Mouse (Mus musculus): ENCODE measurements at regions not wholly inside any gene's neighbourhood (a gene's known extent, or its start where the extent isn't known, plus 50 kb on each side); places are given as distances from the start of the nearest gene placed in this dataset.
A peak's percentile ranks its signal among the peaks of the same experiment; 100 is the strongest.

- H3K9ac ChIP-seq (ENCODE audit: low read depth, low read length): no peak overlapping the region
Observed at GRCm38 (mm10) chr9:120861788-120862345, 67.1 kb upstream of the Ctnnb1 start.

GRCm38 (mm10) chr9:120864410-120864809 is 64.6 kb upstream of the Ctnnb1 start:
- H3K36me3 ChIP-seq (ENCODE audit: control insufficient read depth, insufficient read depth, low read length): no peaks in the 10 kb centered on the region
- WGBS (ENCODE audit: insufficient replicate concordance): 79% methylated on average over 3 of the region's 3 CpGs
- H3K4me1 ChIP-seq (ENCODE audit: control insufficient read depth, insufficient read depth, low read length): peaks cover 25% of the 10 kb centered on the region
- no peaks in the 10 kb centered on the region for H3K9me3 ChIP-seq (replicated peaks; ENCODE audit: control insufficient read depth, low read length)
- H3K9ac ChIP-seq (ENCODE audit: low read depth, low read length): no peak overlapping the region
- H3K4me2 ChIP-seq: no peak overlapping the region
- ATAC-seq (replicated peaks; ENCODE audit: insufficient number of reproducible peaks, low FRiP score, low TSS enrichment): no peak
- H3K4me3 ChIP-seq (ENCODE audit: low read depth, low read length): no peak overlapping the region
- no peak overlapping the region for H3K27ac ChIP-seq (ENCODE audit: low read depth, low read length)
- no peaks in the 10 kb centered on the region for H3K27me3 ChIP-seq (ENCODE audit: control insufficient read depth, insufficient read depth, low read length)

More at GRCm38 (mm10) chr9:120861788-120862345, 67.1 kb upstream of the Ctnnb1 start:
- no peaks in the 10 kb centered on the region for H3K9me3 ChIP-seq (replicated peaks; ENCODE audit: control insufficient read depth, low read length)
- peaks cover 10% of the 10 kb centered on the region for H3K4me1 ChIP-seq (ENCODE audit: control insufficient read depth, insufficient read depth, low read length)
- no peak for ATAC-seq (replicated peaks; ENCODE audit: insufficient number of reproducible peaks, low FRiP score, low TSS enrichment)
- H3K27me3 ChIP-seq (ENCODE audit: control insufficient read depth, insufficient read depth, low read length): no peaks in the 10 kb centered on the region
- H3K27ac ChIP-seq (ENCODE audit: low read depth, low read length): no peak overlapping the region
- no peaks in the 10 kb centered on the region for H3K36me3 ChIP-seq (ENCODE audit: control insufficient read depth, insufficient read depth, low read length)
- H3K4me3 ChIP-seq (ENCODE audit: low read depth, low read length): no peak overlapping the region
- 77% methylated on average over 12 of the region's 12 CpGs for WGBS (ENCODE audit: insufficient replicate concordance)
- no peak overlapping the region for H3K4me2 ChIP-seq

- peaks cover 36% of the 10 kb centered on the region for H3K4me1 ChIP-seq (ENCODE audit: control insufficient read depth, insufficient read depth, low read length)
- no peaks in the 10 kb centered on the region for H3K9me3 ChIP-seq (replicated peaks; ENCODE audit: control insufficient read depth, low read length)
- WGBS (ENCODE audit: insufficient replicate concordance): 56% methylated on average over 5 of the region's 5 CpGs
Observed at GRCm38 (mm10) chr9:120866251-120866650, 62.8 kb upstream of the Ctnnb1 start.

GRCm38 (mm10) chr9:120866709-120867108 is 62.3 kb upstream of the Ctnnb1 start:
- 12% methylated on average over 4 of the region's 4 CpGs for WGBS (ENCODE audit: insufficient replicate concordance)
- ATAC-seq (replicated peaks; ENCODE audit: insufficient number of reproducible peaks, low FRiP score, low TSS enrichment): peak; percentile 50; the same call in 1 of the 2 replicates
- H3K27ac ChIP-seq (ENCODE audit: low read depth, low read length): peak overlapping the region; percentile 77

More at GRCm38 (mm10) chr9:120866251-120866650, 62.8 kb upstream of the Ctnnb1 start:
- H3K4me2 ChIP-seq: no peak overlapping the region; the same call in 1 of the 2 replicates
- H3K9ac ChIP-seq (ENCODE audit: low read depth, low read length): no peak overlapping the region
- no peaks in the 10 kb centered on the region for H3K27me3 ChIP-seq (ENCODE audit: control insufficient read depth, insufficient read depth, low read length)
- no peaks in the 10 kb centered on the region for H3K36me3 ChIP-seq (ENCODE audit: control insufficient read depth, insufficient read depth, low read length)
- no peak for ATAC-seq (replicated peaks; ENCODE audit: insufficient number of reproducible peaks, low FRiP score, low TSS enrichment)
- H3K4me3 ChIP-seq (ENCODE audit: low read depth, low read length): no peak overlapping the region
- peak overlapping the region; percentile 77 for H3K27ac ChIP-seq (ENCODE audit: low read depth, low read length)

GRCm38 (mm10) chr9:120867861-120868260 is 61.2 kb upstream of the Ctnnb1 start:
- H3K27me3 ChIP-seq (ENCODE audit: control insufficient read depth, insufficient read depth, low read length): no peaks in the 10 kb centered on the region
- 76% methylated on average over 2 of the region's 2 CpGs for WGBS (ENCODE audit: insufficient replicate concordance)

More at GRCm38 (mm10) chr9:120866709-120867108, 62.3 kb upstream of the Ctnnb1 start:
- Histone ChIP-seq H3K9ac (ENCODE audit: low read depth, low read length) (no peak overlapping the region), H3K36me3 (ENCODE audit: control insufficient read depth, insufficient read depth, low read length) (no peaks in the 10 kb centered on the region), H3K4me1 (ENCODE audit: control insufficient read depth, insufficient read depth, low read length) (peaks cover 36% of the 10 kb centered on the region), H3K9me3 (replicated peaks; ENCODE audit: control insufficient read depth, low read length) (no peaks in the 10 kb centered on the region), H3K4me3 (ENCODE audit: low read depth, low read length) (no peak overlapping the region), H3K27me3 (ENCODE audit: control insufficient read depth, insufficient read depth, low read length) (no peaks in the 10 kb centered on the region), H3K4me2 (peak overlapping the region; percentile 2; the same call in 1 of the 2 replicates)

GRCm38 (mm10) chr9:120868330-120868729 is 60.7 kb upstream of the Ctnnb1 start:
- Histone ChIP-seq H3K27ac (ENCODE audit: low read depth, low read length) (no peak overlapping the region), H3K9ac (ENCODE audit: low read depth, low read length) (no peak overlapping the region), H3K36me3 (ENCODE audit: control insufficient read depth, insufficient read depth, low read length) (no peaks in the 10 kb centered on the region), H3K4me1 (ENCODE audit: control insufficient read depth, insufficient read depth, low read length) (peaks cover 36% of the 10 kb centered on the region), H3K9me3 (replicated peaks; ENCODE audit: control insufficient read depth, low read length) (no peaks in the 10 kb centered on the region), H3K27me3 (ENCODE audit: control insufficient read depth, insufficient read depth, low read length) (no peaks in the 10 kb centered on the region), H3K4me3 (ENCODE audit: low read depth, low read length) (no peak overlapping the region), H3K4me2 (no peak overlapping the region)
- WGBS (ENCODE audit: insufficient replicate concordance): 68% methylated on average over 4 of the region's 4 CpGs
- no peak for ATAC-seq (replicated peaks; ENCODE audit: insufficient number of reproducible peaks, low FRiP score, low TSS enrichment)

More at GRCm38 (mm10) chr9:120867861-120868260, 61.2 kb upstream of the Ctnnb1 start:
- Histone ChIP-seq H3K36me3 (ENCODE audit: control insufficient read depth, insufficient read depth, low read length) (no peaks in the 10 kb centered on the region), H3K9me3 (replicated peaks; ENCODE audit: control insufficient read depth, low read length) (no peaks in the 10 kb centered on the region), H3K4me1 (ENCODE audit: control insufficient read depth, insufficient read depth, low read length) (peaks cover 36% of the 10 kb centered on the region), H3K9ac (ENCODE audit: low read depth, low read length) (no peak overlapping the region), H3K4me2 (no peak overlapping the region), H3K4me3 (ENCODE audit: low read depth, low read length) (no peak overlapping the region), H3K27ac (ENCODE audit: low read depth, low read length) (no peak overlapping the region)
- ATAC-seq (replicated peaks; ENCODE audit: insufficient number of reproducible peaks, low FRiP score, low TSS enrichment): no peak

GRCm38 (mm10) chr9:120869432-120870081 is 59.5 kb upstream of the Ctnnb1 start:
- 30% methylated on average over 19 of the region's 19 CpGs for WGBS (ENCODE audit: insufficient replicate concordance)
- Histone ChIP-seq H3K36me3 (ENCODE audit: control insufficient read depth, insufficient read depth, low read length) (no peaks in the 10 kb centered on the region), H3K4me3 (ENCODE audit: low read depth, low read length) (0 out of 2 replicates have a peak overlapping the region, but pooled peaks have one; percentile 18), H3K27ac (ENCODE audit: low read depth, low read length) (peak overlapping the region; percentile 76), H3K9me3 (replicated peaks; ENCODE audit: control insufficient read depth, low read length) (no peaks in the 10 kb centered on the region), H3K9ac (ENCODE audit: low read depth, low read length) (peak overlapping the region; percentile 66), H3K27me3 (ENCODE audit: control insufficient read depth, insufficient read depth, low read length) (no peaks in the 10 kb centered on the region), H3K4me2 (peak overlapping the region; percentile 55), H3K4me1 (ENCODE audit: control insufficient read depth, insufficient read depth, low read length) (peaks cover 36% of the 10 kb centered on the region)
- no peak for ATAC-seq (replicated peaks; ENCODE audit: insufficient number of reproducible peaks, low FRiP score, low TSS enrichment)

GRCm38 (mm10) chr9:120873293-120873692 is 55.7 kb upstream of the Ctnnb1 start:
- H3K9me3 ChIP-seq (replicated peaks; ENCODE audit: control insufficient read depth, low read length): no peaks in the 10 kb centered on the region
- H3K27ac ChIP-seq (ENCODE audit: low read depth, low read length): no peak overlapping the region
- H3K36me3 ChIP-seq (ENCODE audit: control insufficient read depth, insufficient read depth, low read length): no peaks in the 10 kb centered on the region
- 84% methylated on average over 3 of the region's 3 CpGs for WGBS (ENCODE audit: insufficient replicate concordance)
- H3K4me1 ChIP-seq (ENCODE audit: control insufficient read depth, insufficient read depth, low read length): peaks cover 21% of the 10 kb centered on the region
- no peak overlapping the region for H3K9ac ChIP-seq (ENCODE audit: low read depth, low read length)
- H3K4me3 ChIP-seq (ENCODE audit: low read depth, low read length): no peak overlapping the region
- ATAC-seq (replicated peaks; ENCODE audit: insufficient number of reproducible peaks, low FRiP score, low TSS enrichment): no peak
- H3K4me2 ChIP-seq: no peak overlapping the region
- H3K27me3 ChIP-seq (ENCODE audit: control insufficient read depth, insufficient read depth, low read length): no peaks in the 10 kb centered on the region
